Mouse (Mus musculus): ENCODE measurements at regions not wholly inside any gene's neighbourhood (a gene's known extent, or its start where the extent isn't known, plus 50 kb on each side); places are given as distances from the start of the nearest gene placed in this dataset.
A peak's percentile ranks its signal among the peaks of the same experiment; 100 is the strongest.

DNA sequence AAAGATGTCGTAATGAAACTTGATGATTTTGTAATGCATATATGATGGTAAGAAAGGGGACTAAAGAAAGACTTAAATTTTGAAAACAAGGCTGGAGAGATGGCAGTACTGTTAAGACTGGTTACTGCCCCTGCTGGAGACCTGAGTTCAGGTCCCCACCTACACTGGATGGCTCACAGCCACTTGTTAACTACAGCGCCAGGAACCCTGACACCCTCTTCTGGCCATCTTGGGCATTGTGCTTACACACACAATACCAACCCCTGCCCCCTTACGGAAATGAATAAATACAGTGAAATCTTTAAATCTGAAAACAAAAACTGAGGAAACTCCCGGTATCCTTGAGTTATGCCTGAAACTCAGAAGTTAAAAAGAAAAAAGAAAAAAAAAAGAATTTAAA lies 131.7 kb upstream of the Dynlrb2 start:
- no peak for DNase-seq

DNA sequence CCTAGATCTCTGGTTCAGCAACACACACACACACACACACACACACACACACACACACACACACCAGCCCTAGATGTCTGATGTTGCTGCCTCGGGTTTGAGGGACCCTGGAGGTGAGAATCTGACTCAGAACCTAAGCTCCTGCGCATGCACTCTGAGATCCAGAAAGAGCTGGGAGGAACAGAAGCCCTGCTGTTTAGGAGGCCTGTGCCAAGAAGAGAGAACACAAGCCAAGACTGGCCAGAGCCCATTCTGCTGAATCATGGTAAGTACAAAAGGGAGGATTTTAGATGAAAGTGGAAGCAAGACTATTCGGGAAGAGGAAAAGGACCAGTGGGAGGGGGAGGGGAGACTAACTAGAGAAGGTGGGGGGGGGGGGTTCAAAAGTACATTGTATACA lies 132.2 kb upstream of the Dynlrb2 start:
- no peak for DNase-seq

DNA sequence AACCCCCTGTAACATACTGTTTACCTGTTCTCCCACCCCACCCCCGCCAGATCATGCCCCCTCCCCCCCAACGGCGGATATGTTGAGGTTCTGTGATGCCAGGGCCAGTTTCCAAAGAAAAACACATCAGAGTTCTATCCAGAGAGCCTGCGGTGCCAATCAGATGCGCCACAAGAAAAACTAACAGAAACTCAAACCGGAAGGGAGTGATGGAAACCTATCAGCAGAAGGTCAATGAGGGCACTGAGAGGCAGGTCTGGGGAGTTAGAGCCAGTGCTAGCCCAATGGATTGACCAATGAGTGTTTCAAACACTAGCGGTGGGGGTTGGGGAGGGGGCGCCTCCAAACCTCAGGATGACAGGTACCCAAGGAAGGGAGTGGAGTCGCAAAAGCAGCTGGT lies 132.7 kb upstream of the Dynlrb2 start:
- DNase-seq, result no peak

DNA sequence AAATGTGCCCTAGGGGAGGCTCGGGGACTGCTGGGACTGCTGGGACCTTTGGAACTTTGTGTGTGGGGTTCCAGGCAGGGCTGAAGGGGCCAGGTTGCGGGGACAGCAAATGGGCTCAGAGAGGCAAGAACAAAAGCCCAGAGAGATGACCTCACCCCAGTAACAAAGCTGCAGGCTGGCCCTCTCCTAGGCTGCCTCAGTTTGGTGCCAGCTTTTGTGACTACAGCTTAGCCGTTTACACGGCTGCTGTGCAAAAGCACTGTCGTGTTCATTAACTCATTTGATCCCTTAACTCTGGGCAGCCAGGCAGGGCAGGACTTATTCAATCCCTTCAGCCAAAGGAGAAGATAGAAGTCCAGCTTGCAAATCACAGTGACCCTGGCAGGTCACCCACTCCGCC lies 137.3 kb upstream of the Dynlrb2 start:
- no peak for DNase-seq

DNA sequence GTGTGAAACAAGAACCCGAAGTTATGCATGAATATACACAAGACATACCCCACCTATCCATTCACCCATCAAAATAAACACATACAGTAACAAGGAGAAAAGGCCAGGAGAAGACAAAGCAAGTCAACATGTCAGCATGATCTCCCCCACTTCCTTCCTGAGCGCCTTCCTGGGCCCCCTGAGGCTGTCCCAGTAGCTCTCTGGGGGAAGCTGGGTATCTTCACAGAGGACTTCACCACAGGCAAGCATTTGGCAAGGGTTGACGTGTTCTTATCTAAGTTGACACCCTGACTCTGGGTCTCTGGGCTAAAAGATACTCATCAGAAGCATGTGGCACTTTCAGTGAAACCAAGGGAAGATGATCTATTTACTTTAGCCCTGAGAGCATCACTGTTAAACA lies 138.1 kb upstream of the Dynlrb2 start:
- no peak for DNase-seq

DNA sequence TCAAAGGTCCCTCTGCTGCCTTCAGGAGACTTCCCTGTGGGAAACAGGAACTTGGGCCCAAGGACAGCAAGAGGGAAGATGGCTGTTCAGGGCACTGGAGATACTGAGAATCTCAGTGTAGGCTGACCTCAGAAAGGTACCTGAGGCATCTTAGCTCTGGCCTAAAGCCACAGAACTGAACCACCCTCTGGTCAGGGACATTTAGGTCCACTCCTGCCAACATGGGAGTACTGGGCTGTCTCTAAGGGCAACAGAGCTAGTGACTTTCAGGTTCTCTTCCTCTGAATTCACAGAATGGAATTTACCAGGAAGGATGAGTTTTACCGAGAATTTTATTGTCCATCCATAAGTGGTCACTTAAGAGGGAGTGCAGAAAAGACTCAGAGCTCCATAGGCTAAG lies 140.0 kb upstream of the Dynlrb2 start:
- no peak for DNase-seq

DNA sequence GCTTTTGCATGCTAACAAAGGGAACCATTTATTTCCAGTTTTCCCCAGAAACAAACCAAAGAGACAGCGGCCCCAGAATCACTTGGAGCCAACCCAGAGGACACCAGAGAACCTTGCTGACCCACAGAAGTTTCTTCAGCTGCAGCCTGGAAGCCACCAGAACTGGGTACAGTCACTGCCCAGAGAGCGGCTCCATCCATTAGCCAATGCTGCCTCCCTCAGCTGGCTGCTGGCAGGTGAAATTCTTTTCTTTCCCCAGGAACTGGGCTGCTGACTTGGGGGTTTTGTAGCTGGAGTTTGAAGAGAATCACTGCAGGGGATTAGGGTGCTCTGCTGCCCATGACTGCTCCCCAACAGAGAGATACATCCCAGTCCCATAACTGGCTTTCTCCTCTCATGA lies 140.6 kb upstream of the Dynlrb2 start:
- no peak for DNase-seq

DNA sequence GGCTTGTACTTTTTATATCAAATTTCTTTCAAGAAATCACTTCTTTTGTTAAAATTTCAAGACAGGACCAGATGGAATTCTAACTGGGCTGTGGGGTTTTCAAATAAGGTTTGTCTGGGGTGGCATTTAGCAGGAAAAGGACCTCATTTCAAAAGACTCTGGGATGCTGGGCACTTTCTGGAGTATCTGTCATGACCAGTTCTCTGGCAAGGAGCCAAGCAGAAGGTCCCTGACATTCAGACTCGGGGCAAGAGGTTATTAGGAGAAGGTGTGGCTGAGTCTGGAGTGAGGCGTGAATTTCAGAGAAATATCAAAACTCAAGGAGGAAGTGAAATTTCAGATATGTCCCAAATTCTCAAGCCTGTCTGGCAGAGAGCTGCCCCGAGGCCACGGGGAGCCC lies 142.4 kb upstream of the Dynlrb2 start:
- no peak for DNase-seq

DNA sequence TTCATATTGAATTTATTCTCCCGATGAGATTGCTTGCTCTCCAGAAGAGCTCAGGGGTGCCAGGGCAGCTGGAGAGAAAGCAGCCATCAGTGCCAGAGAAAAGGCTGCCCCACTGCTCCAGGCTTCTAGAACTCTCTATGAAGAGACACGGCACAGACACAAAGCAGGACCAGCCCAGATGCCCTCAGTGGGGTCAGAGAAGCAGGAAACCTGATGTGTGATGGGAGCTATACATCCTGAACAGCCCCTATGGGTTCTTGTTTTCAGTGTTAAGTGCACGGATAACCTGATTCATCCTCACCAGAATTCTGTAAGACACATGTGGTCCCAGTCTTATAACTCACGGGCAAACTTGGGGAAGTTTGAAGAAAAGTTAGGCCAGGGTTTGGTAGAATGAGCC lies 145.0 kb upstream of the Dynlrb2 start:
- DNase-seq, result no peak

DNA sequence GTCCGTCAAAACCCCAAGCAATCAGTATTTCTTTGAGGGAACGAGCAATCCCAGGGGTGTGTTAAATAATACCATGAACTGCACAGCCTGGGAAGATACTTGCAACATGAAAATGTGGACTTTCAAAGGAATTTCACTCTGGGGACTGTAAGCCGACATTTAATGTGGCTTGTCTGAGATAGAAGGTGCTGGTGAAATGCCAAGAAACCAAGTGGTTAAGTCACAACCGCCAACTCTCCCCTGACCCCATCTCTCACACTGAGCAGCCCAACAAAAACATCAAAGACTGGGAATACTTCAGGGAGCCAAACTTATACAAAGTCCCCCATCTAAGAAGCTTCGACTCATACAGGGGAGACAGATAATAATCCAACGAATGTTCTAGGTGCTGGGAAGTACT lies 150.0 kb upstream of the Dynlrb2 start:
- no peak for DNase-seq

DNA sequence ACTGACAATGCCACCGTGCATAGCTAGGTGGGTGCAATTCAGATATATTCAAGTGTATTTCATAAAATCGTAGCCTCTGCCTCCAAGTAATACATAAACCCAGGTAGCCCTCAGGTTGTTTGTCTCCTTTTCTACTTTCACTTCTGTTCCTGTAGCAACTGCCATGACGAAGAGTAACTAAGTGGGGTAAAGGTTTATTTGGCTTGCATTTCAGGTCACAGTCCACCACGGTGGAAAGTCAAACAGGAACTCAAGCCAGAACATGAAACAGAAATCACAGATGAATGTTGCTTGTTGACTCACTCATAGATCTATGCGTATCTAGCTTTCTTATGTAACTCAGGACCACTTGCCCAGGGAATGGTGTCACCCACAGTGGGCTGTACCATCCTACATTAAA lies 150.9 kb upstream of the Dynlrb2 start:
- DNase-seq, result no peak

DNA sequence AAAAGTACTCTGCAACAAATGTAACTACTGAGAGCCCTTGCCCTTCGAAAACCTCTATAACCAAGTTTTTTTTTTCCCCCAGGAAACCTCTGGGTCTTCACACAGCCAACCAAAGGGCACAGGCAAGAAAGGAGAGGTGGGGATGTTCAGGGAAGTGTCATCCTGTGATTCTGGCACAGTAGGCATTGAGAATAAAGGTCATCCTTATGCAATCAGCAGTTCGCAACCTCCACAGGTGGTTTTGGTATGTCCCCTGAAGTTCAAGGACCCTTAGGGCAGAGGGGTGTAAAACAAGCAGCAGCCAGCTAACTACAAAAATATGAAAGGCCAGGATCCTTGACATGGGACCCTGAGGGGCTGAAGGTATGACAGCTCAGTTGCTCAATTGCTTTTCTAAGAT lies 152.1 kb upstream of the Dynlrb2 start:
- DNase-seq, result no peak

DNA sequence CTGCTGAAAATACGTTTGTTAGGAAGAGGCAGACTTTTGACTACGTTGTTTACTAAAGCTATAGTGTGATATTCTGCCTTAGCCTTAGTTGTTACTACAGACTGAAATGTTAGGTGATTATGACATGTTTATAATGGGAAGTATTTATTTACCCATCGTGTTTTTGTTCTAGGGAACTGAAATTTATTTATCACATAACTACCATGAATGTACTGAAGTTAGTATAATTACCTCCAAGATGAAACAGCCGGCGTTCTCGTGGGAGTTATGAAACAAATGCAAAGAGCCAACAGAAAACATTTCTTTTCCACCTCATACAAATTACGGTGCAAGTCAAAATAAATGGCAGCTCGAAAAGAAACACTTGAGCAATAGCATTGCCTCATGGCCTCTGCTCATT lies 155.8 kb upstream of the Dynlrb2 start:
- no peak for DNase-seq

DNA sequence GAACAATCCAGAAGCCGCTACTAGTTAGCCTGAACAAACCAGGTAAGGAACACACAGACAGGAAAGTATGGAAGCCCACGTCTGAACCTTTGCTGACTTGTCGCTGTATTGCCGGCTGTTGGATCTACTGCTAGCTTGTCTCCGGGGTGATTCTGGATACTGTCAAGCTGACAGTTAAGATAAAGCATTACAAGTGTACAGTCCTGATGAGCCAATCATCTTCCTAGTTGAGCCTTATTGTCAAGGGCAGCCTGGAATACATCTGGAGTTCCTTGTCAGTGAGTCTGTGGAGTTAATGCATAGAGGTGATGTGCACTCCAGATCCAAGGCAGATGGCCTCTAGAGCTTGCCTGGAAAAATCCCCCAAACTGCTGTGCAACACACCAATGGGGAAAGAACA lies 157.8 kb upstream of the Dynlrb2 start:
- no peak for DNase-seq

DNA sequence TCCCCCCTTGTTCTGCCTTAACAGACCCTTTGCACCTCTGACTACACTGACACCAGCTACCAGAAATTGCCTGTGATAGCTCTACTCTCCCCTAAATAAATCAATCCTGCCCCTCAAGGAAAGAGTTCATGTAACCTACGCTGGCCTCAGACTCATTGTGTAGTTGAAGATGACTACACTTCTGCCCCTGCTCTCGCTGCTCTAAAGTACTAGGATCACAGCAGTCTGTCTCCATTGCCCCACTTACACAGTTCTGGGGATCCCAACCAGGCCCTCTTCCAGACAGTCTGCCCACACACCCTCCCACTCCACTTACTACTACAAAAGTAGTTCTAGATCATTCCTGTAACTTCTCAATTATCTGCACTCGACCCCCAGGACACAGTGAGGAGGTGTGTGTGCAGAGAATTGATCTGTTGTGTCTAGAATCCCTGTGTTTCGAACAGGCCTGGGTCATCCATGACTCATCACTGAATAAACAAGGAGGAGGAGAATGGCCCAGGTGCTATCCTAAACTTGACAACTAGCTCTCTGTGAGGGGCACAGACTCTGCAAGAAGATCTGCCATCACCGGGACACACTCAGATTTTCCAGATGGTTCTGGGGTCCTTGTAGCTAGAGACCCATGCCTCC lies 160.1 kb upstream of the Dynlrb2 start:
- DNase-seq, result no peak

DNA sequence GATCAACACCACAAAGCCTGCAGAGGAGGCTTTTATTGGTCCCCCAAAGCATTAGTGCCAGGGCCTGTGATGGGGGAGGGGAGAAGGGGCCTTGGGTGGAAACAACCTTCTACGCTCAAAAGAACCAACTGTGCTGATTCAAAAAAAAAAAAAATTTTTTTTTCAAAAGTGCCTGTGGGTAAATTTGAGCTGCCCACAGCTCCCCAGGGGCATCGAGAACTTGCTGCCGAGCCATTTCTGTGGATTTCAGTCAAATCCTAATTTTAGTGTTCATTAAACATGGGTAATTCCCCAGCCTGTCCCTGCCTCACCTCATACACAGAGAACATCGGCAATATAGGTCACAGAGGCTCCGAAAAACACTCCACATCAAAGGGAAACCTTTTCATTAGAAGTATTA lies 161.2 kb upstream of the Dynlrb2 start:
- DNase-seq, result no peak

DNA sequence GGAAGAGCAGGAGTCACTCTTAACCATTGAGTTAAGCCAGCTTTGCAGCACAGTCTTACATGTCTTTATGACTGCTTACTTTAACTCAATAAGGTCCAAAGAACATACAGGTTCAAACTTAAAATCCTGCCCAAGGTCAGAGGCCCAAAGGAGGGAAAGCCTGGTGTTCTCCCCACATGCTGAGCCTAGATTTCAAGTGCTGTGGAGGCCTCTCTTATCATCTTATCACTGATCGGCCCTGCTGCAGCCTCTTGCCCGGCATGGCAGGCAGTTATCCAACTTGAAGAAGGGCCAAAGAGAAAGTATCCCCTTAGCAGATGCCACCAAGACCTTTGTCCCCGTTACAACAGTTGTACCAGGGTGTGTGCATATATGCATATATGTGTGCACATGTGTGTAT lies 170.0 kb upstream of the Dynlrb2 start:
- DNase-seq, result no peak

DNA sequence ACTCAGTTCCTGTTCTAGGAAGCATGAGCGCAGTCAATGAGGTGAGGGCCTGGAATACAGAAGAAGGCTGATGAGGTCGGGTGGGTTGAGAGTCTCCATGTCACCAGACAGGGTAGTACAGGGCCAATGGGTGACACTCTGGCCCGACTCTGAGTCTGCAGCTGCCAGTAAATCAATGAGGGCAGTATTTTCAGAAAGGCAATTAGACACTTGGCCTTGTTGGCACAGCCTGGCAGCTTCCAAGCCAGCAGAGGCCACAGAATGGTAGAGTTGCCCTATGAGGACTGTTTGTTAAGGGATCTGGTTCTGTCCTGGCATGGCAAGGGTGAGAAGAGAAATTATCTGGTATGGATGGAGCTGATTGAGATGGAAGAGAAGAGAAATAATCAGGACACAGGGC lies 170.7 kb upstream of the Dynlrb2 start:
- DNase-seq, result no peak

DNA sequence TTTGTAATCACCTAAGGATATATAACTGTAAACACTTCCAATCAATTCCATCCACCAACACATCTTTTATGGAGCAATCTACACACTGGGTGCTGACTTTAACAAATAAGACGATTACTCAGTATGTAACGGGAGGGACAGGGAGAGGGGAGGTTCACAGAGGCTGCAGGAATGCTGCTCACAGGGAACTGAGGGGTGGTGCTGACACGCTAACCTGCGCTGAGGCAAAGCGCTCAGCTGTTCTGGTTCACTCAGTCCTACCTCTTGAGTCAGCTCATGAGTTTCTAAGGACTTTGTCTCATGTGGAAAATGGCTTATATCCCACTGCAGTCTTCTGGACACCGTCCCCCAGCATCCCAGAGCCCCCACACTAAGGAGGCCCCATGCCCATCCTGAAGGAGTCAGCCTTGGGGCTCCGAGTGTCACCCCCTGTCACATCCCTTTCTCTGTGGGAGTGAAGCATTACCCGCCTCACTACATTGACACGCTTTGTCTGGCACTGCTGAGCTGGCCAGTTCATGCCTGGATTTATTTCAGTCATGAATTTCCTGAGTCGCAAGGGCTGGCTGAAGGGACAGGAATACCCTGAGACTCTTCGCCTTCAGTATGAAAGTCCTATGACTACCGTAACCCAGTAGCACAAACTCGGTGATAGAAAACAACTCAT lies 184.6 kb upstream of the Dynlrb2 start:
- no peak for DNase-seq

DNA sequence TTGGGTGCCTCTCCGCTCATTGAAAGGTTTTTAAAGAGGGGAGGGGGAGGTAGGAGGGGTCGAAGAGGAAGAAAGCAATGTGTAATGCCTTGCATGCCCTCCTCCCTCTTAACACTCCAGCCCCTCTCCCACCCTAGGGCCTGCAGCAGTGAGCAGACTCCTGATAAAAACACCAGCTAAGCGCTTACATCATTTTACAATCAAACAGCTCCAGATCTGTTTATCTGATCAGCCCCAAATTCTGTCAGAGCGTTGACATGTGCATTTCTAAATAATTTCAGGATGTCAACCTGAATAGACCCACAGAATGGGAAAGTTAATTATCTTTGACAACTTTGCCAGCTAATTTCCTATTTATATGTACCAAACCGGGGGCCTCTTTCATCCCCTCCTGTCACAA lies 189.4 kb upstream of the Dynlrb2 start:
- no peak for DNase-seq

DNA sequence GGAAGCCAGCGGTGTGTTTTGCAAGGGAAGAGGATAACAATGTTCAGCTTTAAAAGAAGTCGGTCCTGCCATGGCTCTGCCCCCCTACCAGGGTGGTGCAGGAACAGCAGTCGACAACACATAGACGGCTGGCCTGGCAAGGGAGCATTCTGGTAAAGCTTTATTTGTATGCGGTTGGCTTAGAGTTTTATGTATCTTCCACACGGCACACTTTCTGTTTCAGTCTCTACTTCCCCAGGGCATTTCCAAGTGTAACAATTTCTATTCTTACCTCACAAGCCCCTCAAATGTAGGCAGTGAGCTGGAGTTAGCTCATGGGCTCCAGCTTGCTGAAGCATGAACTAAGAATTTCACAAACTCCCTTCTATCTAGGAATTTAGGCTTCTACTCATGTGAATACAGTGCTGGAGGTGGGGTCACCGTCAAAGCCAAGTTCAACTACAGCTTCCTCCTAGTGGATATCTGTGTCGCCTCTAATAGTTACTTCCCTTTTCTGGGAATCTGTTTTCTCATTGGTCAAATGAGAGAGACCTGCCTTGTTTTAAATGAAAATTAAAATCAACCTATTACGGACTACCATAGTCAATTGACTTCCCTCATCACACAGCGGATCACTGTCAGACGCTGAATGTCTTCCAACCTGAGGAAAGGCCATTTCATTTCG lies 190.2 kb upstream of the Dynlrb2 start:
- DNase-seq, result peak; percentile 1 to 5

DNA sequence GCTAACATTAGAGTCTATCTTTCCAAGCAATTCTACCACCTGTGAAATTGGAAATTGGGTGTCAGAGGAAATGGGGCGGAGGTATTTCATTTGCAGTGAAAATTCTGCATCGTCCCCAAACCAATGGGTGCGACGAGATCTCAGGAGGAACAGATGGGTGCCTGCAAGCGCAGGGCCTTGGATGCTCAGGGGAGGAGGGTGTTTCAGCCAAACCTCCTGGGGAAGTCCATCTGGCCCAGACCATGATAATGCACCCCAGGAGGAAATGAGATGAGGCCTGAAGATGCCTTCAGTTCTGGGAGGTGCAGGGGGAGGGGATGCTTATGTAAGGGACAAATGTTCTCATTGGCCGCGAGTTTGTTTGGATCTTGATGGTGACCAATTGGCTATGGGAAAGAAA lies 205.9 kb upstream of the Dynlrb2 start:
- no peak for DNase-seq

DNA sequence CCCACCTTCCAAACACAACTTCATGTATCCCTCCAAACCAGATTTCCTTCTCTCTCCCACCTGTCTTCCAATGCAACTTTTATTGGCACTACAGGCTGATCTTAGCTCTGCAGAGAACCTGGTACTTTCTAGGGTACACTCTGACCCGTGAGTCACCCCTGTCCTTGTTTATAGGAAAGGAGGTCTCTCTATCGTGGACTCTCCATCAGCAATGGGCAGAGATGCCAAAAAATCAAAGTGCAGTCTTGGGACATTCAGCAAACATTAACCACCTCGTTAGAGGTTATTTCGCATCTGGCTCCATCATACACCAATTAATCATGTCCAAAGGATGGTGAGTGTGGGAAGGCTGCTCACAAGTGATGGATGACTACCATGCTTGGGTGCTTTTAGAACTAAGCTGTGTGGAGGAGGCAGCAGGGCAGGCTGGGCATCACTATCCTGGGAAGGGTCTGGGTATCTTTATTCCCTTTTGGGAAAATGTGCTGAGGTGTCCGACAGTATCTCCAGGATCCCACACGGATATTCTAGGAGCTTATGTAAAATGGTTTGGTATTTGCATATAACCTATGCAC lies 214.0 kb upstream of the Dynlrb2 start:
- DNase-seq, result no peak

DNA sequence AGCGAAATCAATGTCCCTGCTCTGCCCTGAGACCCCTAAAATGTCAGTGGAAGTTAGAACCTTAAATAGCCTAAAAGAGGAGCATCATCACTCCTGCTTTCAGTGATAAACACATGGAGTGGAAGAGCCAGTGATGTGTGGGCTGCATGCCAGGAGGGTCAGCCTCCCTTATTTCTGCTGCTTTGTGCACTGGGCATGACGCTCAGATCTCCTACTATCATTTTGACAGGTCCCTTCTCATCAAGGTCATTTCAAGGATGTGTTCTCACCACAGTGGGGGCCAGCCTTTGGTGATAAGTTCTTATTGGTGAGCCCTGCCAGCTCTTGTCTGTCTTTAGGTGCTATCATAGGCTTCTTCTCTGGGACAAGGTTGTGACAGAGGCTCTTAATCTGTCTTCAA lies 215.5 kb upstream of the Dynlrb2 start:
- no peak for DNase-seq

All from B cell, adult 2 months (primary cell).